Mouse (Mus musculus): Measurements from ENCODE around the gene Pdhx. TPM values are rescaled to one million over a fixed set of nuclear protein-coding genes. Genes with fewer than 3 reads are reported as not detected.

Pdhx gene
- 19.8 and 20.1 TPM in 2 replicates for polyA plus RNA-seq (2015; fragmentation: Nextera tagmentation; extraction: Ambion mirVana)

DNA sequence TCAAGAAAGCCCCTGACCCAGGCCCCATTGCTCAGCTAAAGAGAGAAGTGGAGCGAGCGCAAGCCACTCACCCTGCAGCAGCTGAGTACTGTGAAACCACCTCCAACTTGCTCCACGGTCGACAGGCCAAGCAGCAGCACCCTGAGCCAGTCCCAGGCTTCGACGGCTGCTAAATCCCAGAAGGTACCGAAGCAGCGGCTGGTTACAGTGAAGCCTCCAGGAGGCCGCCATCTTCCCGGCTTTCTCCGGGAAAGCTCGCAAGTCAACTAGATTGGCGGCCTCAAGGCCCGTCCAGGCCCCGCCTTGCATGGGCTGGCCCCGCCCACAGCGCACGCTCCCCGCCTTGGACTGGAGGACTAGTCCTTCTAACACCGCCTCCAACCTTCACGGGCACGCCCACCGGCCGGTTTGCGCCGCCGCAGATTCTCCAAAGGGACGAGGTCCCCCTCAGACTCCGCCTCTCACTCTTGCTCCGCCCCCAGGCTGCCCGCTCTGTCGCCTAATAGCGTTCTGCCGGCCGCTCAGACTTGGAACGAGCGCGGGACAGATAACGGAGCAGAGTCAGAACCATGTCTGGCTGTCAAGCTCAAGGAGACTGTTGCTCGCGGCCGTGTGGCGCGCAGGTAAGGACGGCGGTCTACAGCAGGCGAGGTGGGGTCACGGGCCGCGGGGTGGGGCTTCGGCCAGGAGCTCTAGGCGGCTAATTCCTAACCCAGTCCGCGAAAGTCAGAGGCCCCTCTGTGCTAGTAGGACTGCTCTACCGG is at the start of gene Pdhx, which contains the start of gene Apip:
Gene Pdhx, minus strand, starts transcription at position 295 of the 764 bp plus-strand sequence.
Gene Apip, plus strand, starts transcription at position 457 of the 764 bp plus-strand sequence.
- H3K9ac ChIP-seq = peak within 1 kb of the TSS; percentile 83
- peak; percentile 99 for ATAC-seq (ENCODE audit: insufficient read depth)
- peak within 1 kb of the TSS; percentile 96 for H3K27ac ChIP-seq (replicated peaks)
- under 1% methylated on average over 55 of the region's 55 CpGs for WGBS (ENCODE audit: insufficient replicate concordance)
- H3K4me3 ChIP-seq (replicated peaks) = peak within 1 kb of the TSS; percentile 81
- peak within 1 kb of the TSS; percentile 84 for H3K4me2 ChIP-seq
- H3K4me1 ChIP-seq (replicated peaks) = peaks cover 36% of the 10 kb centered on the region
- no peaks in the 10 kb centered on the region for H3K9me3 ChIP-seq (replicated peaks)
- no peaks in the 10 kb centered on the region for H3K27me3 ChIP-seq
- H3K36me3 ChIP-seq (replicated peaks) = no peaks in the 10 kb centered on the region

DNA sequence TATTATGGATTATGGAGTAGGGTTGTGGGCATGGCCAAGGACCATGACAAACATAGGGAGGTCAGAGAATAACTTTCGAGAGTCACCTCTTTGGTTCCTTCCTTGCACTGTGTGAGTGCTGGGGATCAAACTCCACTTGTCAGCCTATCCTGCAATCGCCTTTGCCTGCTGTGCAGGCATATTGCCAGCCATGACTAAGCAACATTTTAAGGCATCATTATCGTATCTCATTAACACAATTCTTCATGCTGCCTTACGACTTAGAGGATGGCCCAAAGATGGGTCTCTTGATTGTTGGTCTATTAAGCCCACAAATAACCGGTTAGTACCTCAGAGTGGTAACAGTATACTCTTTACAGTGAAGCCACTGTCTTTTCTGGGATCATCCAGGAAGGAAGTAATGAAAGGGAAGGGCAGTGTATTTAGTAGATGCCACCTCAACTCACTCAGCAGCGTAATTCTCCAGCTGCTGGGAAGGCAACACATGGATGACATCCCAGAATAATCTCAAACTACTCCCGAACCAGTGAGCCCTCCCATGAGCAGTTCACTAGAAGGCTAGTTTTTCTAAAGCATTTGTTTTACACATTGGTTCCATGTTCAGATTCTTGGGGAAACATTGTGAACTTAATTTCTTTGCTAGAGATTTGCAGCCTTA is 46.0 kb upstream of the Pdhx start:
- WGBS (ENCODE audit: insufficient replicate concordance) = 52% methylated on average over 7 of the region's 7 CpGs
- no peak overlapping the region for H3K4me2 ChIP-seq
- H3K27ac ChIP-seq (replicated peaks) = no peak overlapping the region
- no peaks in the 10 kb centered on the region for H3K36me3 ChIP-seq (replicated peaks)
- 0 out of 2 replicates have a peak, but pooled peaks cover 3% of the 10 kb centered on the region for H3K27me3 ChIP-seq
- no peaks in the 10 kb centered on the region for H3K4me1 ChIP-seq (replicated peaks)
- H3K4me3 ChIP-seq (replicated peaks) = no peak overlapping the region
- peak; percentile 77 for ATAC-seq (ENCODE audit: insufficient read depth)
- H3K9ac ChIP-seq = no peak overlapping the region
- no peaks in the 10 kb centered on the region for H3K9me3 ChIP-seq (replicated peaks)

- ATAC-seq (ENCODE audit: insufficient read depth) = no peak
Observed at GRCm38 (mm10) chr2:103118324-103119196, 45.2 kb upstream of the Pdhx start.

DNA sequence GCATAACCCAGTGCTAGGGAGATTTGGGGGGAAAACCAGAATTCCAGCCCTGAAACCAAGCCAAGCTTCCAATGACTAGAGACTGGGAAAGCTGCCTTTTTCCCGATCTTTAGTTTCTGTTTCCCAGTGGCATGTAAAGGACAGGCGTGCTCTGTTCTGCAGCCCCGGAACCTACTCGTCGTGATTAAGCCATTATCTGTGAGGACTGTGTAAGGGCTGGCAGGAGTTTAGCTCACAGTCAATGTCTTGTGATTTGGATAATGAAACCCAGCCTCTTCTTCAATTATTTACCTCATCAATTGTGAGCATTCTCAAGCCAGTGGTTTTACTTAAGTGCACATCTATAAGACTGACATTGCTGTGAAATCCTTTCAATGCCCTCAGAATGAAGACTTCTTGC is 43.9 kb upstream of the Pdhx start:
- no peak overlapping the region for H3K27ac ChIP-seq (replicated peaks)
- no peak overlapping the region for H3K4me3 ChIP-seq (replicated peaks)
- 58% methylated on average over 5 of the region's 5 CpGs for WGBS (ENCODE audit: insufficient replicate concordance)
- H3K36me3 ChIP-seq (replicated peaks) = no peaks in the 10 kb centered on the region
- H3K27me3 ChIP-seq = 0 out of 2 replicates have a peak, but pooled peaks cover 3% of the 10 kb centered on the region
- no peak overlapping the region for H3K9ac ChIP-seq
- ATAC-seq (ENCODE audit: insufficient read depth) = no peak
- H3K4me1 ChIP-seq (replicated peaks) = no peaks in the 10 kb centered on the region
- no peak overlapping the region for H3K4me2 ChIP-seq
- no peaks in the 10 kb centered on the region for H3K9me3 ChIP-seq (replicated peaks)

More at GRCm38 (mm10) chr2:103118324-103119196, 45.2 kb upstream of the Pdhx start:
- Histone ChIP-seq H3K27ac (replicated peaks) (no peak overlapping the region), H3K9me3 (replicated peaks) (no peaks in the 10 kb centered on the region), H3K4me2 (no peak overlapping the region), H3K9ac (no peak overlapping the region), H3K4me1 (replicated peaks) (no peaks in the 10 kb centered on the region), H3K27me3 (0 out of 2 replicates have a peak, but pooled peaks cover 3% of the 10 kb centered on the region), H3K36me3 (replicated peaks) (no peaks in the 10 kb centered on the region), H3K4me3 (replicated peaks) (no peak overlapping the region)
- 55% methylated on average over 6 of the region's 6 CpGs for WGBS (ENCODE audit: insufficient replicate concordance)

GRCm38 (mm10) chr2:103111669-103112068 is 38.4 kb upstream of the Pdhx start:
- no peaks in the 10 kb centered on the region for H3K27me3 ChIP-seq
- H3K36me3 ChIP-seq (replicated peaks) = no peaks in the 10 kb centered on the region
- 72% methylated on average over 8 of the region's 8 CpGs for WGBS (ENCODE audit: insufficient replicate concordance)
- no peak overlapping the region for H3K4me2 ChIP-seq
- no peak overlapping the region for H3K27ac ChIP-seq (replicated peaks)
- ATAC-seq (ENCODE audit: insufficient read depth) = no peak
- H3K9ac ChIP-seq = no peak overlapping the region
- no peak overlapping the region for H3K4me3 ChIP-seq (replicated peaks)
- no peaks in the 10 kb centered on the region for H3K4me1 ChIP-seq (replicated peaks)
- H3K9me3 ChIP-seq (replicated peaks) = no peaks in the 10 kb centered on the region

DNA sequence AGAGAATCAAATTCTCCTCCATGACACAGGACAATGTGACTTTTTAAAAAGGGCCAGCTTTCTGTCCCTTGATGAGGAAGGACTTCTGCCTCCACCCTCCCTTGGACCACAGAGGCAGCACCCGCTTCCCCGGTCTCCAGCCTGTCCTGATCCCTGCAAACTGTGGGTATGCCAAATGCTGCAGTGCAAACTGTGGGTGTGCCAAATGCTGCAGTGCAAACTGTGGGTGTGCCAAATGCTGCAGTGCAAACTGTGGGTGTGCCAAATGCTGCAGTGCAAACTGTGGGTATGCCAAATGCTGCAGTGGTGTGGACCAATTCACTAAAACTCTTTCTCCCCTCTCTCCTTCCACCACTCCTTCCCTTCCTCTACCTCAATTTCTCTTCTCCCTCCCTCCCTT is 32.9 kb upstream of the Pdhx start:
- 61% methylated on average over 2 of the region's 2 CpGs for WGBS (ENCODE audit: insufficient replicate concordance)
- Histone ChIP-seq H3K4me2 (no peak overlapping the region), H3K27ac (replicated peaks) (no peak overlapping the region), H3K9ac (no peak overlapping the region), H3K9me3 (replicated peaks) (no peaks in the 10 kb centered on the region), H3K4me1 (replicated peaks) (no peaks in the 10 kb centered on the region), H3K36me3 (replicated peaks) (no peaks in the 10 kb centered on the region), H3K27me3 (no peaks in the 10 kb centered on the region), H3K4me3 (replicated peaks) (no peak overlapping the region)
- ATAC-seq (ENCODE audit: insufficient read depth) = no peak

DNA sequence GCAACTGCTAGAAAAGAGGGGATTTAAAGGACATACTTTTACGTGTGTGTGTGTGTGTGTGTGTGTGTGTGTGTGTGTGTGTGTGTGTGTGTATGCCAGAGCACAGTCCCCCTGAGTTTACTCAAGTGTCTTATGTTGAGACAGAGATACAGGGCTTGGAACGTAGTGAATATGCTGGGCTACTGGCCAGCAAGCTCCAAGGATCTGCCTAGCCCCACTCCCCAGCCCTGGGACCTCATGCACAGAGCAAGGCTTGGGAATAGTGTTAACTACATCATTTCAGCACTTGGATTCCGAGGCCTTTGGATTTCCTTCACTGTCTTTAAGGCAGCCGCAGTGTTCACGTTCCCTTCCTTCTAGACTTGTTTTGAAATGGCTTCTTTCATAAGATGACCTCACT is 29.3 kb upstream of the Pdhx start:
- Histone ChIP-seq H3K4me3 (replicated peaks) (no peak overlapping the region), H3K9ac (no peak overlapping the region), H3K27me3 (no peaks in the 10 kb centered on the region), H3K4me2 (no peak overlapping the region), H3K4me1 (replicated peaks) (no peaks in the 10 kb centered on the region), H3K27ac (replicated peaks) (no peak overlapping the region), H3K9me3 (replicated peaks) (no peaks in the 10 kb centered on the region), H3K36me3 (replicated peaks) (no peaks in the 10 kb centered on the region)
- 63% methylated on average over 5 of the region's 5 CpGs for WGBS (ENCODE audit: insufficient replicate concordance)
- ATAC-seq (ENCODE audit: insufficient read depth) = no peak

DNA sequence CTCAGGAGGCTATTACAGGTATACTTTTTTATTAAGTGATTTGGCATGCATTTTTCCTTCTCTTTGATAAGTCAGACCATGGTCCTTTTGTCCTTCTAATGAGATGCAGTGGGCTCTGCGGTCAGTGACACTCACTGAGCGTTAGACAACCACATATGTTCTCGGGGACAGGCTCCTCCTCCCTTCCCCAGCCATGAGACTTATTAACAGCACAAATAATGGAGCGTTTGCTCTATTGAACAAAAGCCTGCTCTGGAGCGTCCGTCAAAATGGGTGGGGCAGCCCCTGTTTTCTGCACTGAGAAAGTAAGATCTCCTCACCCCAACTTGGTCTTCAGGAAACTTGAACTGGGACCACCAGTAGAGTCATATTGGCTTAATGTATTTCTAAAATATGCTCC is 16.2 kb upstream of the Pdhx start:
- H3K36me3 ChIP-seq (replicated peaks) = peaks cover 46% of the 10 kb centered on the region
- H3K27ac ChIP-seq (replicated peaks) = no peak overlapping the region
- no peak overlapping the region for H3K4me3 ChIP-seq (replicated peaks)
- H3K27me3 ChIP-seq = no peaks in the 10 kb centered on the region
- no peak overlapping the region for H3K9ac ChIP-seq
- H3K4me2 ChIP-seq = no peak overlapping the region
- WGBS (ENCODE audit: insufficient replicate concordance) = 83% methylated on average over 6 of the region's 6 CpGs
- no peaks in the 10 kb centered on the region for H3K9me3 ChIP-seq (replicated peaks)
- no peak for ATAC-seq (ENCODE audit: insufficient read depth)
- H3K4me1 ChIP-seq (replicated peaks) = no peaks in the 10 kb centered on the region

DNA sequence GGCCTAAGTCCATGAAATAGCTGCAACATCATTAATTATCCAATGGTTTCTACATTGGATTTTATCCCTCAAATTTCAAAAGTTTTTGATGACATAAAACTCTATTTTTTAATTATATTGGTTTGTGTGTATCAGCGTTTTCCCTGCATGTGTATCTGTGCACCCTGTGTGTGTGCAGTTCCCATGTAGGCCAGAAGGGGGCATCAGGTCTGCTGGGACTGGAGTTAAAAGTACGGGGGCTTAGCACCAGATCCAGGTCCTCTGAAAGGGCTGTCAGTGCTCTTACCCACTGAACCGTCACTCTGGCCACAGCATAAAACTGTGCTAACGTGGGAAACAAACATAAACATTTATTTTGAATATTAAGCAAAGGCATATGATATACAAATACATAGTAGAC is 14.8 kb upstream of the Pdhx start:
- Histone ChIP-seq H3K9me3 (replicated peaks) (no peaks in the 10 kb centered on the region), H3K36me3 (replicated peaks) (peaks cover 36% of the 10 kb centered on the region), H3K4me2 (no peak overlapping the region), H3K27me3 (no peaks in the 10 kb centered on the region), H3K4me1 (replicated peaks) (no peaks in the 10 kb centered on the region), H3K9ac (no peak overlapping the region), H3K27ac (replicated peaks) (no peak overlapping the region), H3K4me3 (replicated peaks) (no peak overlapping the region)
- no peak for ATAC-seq (ENCODE audit: insufficient read depth)
- 84% methylated on average over 4 of the region's 4 CpGs for WGBS (ENCODE audit: insufficient replicate concordance)

- H3K9ac ChIP-seq = no peak overlapping the region
- no peaks in the 10 kb centered on the region for H3K27me3 ChIP-seq
- H3K27ac ChIP-seq (replicated peaks) = no peak overlapping the region
- peaks cover 34% of the 10 kb centered on the region for H3K36me3 ChIP-seq (replicated peaks)
- no peak for ATAC-seq (ENCODE audit: insufficient read depth)
- WGBS (ENCODE audit: insufficient replicate concordance) = 0% methylated on average over 1 of the region's 1 CpGs
- H3K9me3 ChIP-seq (replicated peaks) = no peaks in the 10 kb centered on the region
- H3K4me3 ChIP-seq (replicated peaks) = no peak overlapping the region
- no peak overlapping the region for H3K4me2 ChIP-seq
- H3K4me1 ChIP-seq (replicated peaks) = no peaks in the 10 kb centered on the region
Observed at GRCm38 (mm10) chr2:103086432-103086831, 13.1 kb upstream of the Pdhx start.

DNA sequence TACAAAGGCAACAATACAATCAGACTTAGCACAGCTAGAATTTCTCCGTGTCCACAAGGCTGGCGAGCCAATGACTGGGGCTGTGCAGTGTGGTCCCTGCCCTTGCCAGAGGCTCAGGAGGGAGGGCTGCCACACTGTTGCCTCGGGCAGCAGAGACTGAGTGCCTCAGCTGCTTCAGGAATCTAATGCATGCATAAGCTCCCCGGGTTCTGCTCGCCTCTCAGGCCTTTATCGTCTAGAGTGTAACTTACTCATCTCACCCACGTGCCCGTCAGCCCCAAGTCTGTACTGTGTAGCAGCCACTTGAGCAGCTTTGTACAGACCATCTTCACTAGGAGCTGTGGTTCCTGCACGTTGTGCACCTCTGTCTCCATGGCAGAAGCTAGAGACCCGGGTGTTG is 12.3 kb upstream of the Pdhx start:
- Histone ChIP-seq H3K9ac (no peak overlapping the region), H3K9me3 (replicated peaks) (no peaks in the 10 kb centered on the region), H3K36me3 (replicated peaks) (peaks cover 34% of the 10 kb centered on the region), H3K27me3 (no peaks in the 10 kb centered on the region), H3K4me1 (replicated peaks) (no peaks in the 10 kb centered on the region), H3K4me3 (replicated peaks) (no peak overlapping the region), H3K4me2 (no peak overlapping the region), H3K27ac (replicated peaks) (no peak overlapping the region)
- WGBS (ENCODE audit: insufficient replicate concordance) = 72% methylated on average over 10 of the region's 10 CpGs
- no peak for ATAC-seq (ENCODE audit: insufficient read depth)
